Mouse (Mus musculus): Measurements from ENCODE around the gene Nps.

Nps gene

DNA sequence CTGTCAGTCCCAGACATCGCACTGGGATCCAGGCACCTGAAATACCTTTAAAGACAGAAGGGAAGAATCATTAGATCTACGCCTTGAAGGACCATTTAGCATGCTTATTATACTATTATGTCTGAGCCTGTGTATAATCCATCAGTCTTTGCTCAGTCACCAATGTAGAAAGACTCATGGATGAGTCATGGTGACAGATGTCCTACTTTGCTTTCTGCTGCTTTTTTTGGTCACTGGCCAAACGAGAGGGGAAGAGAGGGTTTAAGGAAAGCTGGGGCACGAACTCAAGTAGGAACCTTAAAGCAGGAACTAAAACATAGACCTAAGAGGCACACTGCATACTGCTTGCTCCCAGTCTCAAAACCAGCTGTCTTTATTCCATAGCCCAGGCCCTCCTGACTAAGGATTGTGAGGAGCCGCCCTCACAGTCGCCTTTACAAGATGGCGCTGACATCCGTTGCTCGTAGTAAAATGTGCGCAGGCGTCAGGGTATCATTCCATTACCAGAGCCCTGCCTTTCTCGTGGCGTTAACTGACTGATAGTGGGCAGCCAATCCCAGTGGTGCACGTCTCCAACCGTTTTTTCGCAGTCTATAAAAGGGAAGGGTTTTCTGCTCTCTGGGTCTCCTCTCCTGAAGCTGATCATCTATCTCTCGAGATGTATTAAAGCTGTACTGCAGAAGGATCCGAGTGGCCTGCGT is at the start of gene Nps:
Gene Nps, plus strand, starts transcription at position 651 of the 701 bp plus-strand sequence.
- in situ Hi-C loops (cut with MboI, MseI): loop anchor here (10.0 kb wide), 1 partner anchor 603 kb away; no protein-coding TSS in a partner anchor

DNA sequence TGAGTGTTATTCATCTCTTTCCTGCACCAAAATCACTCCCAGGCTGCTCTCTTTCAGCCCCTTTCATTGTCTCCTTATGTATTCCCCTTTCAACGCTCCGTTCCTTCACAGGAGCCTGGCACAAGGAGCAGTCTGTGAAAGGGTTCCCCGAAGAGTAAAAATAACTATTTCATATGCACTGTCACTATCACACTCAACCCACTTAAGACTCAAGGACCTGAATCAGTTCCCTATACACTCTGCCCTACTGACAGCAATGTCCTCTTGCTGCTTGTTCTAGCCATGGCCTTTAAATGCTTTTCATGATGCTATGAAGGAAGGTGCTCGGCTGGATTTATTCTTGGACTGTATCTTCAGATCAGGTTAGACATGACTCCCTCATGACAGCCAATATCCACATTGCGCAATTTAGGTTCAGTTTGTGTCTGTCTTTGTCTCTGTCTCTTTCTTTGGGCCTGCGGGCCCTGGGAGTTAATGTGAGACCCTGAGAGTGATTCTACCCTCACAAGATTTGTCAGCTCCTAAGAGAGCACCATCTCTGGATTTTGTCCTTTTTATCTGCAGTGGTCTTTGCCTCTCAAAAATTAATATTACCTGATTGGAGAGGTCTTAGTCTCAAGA is 49.4 kb upstream of the Nps start:
- in situ Hi-C loops (cut with MboI, MseI): no loop called here

DNA sequence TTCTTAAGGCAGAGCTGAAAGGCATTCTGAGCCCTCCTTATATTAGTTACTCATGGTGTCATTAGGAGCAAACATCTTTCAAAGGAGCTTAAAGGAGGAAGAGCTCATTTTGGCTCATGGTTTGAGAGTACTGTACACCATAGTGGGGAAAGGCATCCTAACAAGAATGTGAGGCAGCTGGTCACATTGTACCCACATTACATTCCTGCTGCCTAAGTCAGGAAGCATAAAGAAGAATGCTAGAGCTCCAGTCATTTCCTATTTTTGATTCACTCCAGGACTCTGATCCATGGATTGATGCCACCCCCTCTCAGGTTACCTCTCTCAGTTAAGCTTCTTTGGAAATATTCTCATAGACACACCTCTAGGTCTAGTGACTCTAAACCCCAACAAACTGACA is 48.2 kb upstream of the Nps start:
- in situ Hi-C loops (cut with MboI, MseI): no loop called here

DNA sequence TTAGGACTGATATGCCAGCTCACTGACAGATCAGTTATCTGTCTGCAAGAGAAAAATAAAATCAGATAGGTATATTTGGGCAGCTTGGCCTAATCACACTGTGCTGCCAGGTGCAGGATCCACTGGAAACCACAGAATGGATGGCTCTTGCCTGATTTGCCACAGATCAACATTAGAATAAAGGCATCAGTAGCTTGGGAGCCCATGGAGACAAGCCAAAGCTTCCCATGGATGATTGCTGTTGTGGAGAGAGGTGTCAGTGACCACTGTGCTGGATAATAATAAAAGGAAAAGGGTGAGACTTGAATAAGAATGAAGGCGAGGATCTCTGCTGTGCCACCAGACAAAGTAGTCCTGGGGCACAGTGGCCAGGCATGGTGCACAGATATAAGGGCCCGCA is 47.7 kb upstream of the Nps start:
- in situ Hi-C loops (cut with MboI, MseI): no loop called here

- in situ Hi-C loops (cut with MboI, MseI): no loop called here
These were observed 46.0 kb upstream of the Nps start for GRCm38 (mm10) chr7:135212505-135212904.

DNA sequence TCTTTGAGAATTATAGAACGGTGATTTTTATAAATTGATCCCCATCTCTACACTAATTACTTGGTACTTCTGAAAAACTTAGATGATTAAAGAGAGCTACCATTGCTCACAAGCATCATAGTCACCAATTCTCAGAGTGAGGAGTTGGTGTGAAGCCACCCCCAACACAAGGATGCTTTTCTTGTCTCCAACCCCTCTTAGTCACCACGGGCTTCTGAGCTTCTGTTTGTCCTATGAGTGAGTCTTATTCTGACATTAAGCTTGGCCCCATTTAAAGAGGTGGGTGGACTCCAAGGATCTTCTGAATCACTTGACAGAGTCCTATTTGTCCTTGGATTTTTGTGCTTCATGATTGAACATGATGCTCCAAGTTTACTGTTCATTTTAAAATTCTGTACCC is 37.0 kb upstream of the Nps start:
- in situ Hi-C loops (cut with MboI, MseI): no loop called here

- in situ Hi-C loops (cut with MboI, MseI): no loop called here
These were observed 32.5 kb upstream of the Nps start for GRCm38 (mm10) chr7:135226021-135226420.

GRCm38 (mm10) chr7:135237152-135237551 is 21.4 kb upstream of the Nps start:
- in situ Hi-C loops (cut with MboI, MseI): no loop called here

GRCm38 (mm10) chr7:135239441-135239840 is 19.1 kb upstream of the Nps start:
- in situ Hi-C loops (cut with MboI, MseI): no loop called here

DNA sequence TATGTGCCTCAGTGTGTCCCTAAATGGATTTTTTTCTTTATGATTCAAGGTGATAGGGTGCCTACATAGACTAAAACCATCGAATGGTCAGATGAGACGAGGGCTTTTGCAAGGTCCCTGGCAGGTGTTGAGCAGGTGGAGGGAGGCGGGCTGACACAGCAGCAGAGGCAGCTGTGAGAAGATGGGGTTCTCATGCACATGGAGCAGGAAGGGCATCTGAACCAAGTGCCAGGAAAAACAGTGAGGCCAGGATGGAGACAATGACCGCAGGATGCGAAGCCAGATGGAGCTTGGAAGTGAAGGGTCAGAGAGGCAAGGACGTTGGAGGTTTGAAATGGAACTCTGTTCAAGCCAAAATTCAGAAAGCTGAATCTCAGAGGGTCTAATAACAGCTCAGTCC is 18.5 kb upstream of the Nps start:
- in situ Hi-C loops (cut with MboI, MseI): no loop called here

GRCm38 (mm10) chr7:135240636-135241035 is 17.9 kb upstream of the Nps start:
- in situ Hi-C loops (cut with MboI, MseI): no loop called here

DNA sequence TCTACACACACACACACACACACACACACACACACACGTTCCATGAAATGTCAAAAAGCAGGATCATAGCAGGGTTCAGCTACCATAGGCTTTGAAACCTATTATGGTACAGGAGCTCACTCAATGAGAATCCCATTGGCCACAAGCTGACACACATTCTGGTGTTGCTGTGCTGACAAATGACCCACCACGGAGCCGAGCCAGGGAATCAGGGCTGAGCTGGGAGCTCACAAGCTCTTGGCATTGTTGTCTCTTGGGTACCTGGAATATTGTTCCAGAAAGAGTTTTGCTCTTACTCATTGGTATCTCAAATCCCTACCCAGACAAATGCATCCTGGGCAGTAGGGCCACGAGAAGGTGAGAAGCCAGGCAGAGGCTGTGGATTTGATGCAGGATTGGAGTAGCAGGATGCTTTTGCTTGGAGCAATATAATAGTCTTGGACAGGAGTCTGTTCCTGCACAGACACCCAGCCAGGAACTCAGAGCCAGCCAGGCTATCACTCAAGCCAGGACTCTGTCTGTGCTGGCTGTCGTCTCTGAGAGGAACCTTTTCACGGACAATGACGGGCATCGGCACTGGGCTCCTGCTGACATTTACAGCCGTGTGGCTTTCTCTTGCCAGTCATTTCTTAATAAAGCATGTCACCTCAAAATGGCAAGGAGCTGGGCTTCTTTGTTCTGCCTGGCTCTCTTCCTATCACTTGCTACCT is 14.2 kb upstream of the Nps start:
- in situ Hi-C loops (cut with MboI, MseI): no loop called here

GRCm38 (mm10) chr7:135246386-135246785 is 12.1 kb upstream of the Nps start:
- in situ Hi-C loops (cut with MboI, MseI): loop anchor here (5.0 kb wide), 1 partner anchor 759 kb away; no protein-coding TSS in a partner anchor

- in situ Hi-C loops (cut with MboI, MseI): loop anchor here (10.0 kb wide), 1 partner anchor 598 kb away; no protein-coding TSS in a partner anchor
These were observed 5.3 kb upstream of the Nps start for GRCm38 (mm10) chr7:135253249-135253648.

- in situ Hi-C loops (cut with MboI, MseI): loop anchor here (10.0 kb wide), 1 partner anchor 600 kb away; no protein-coding TSS in a partner anchor
These were observed 4.1 kb upstream of the Nps start for GRCm38 (mm10) chr7:135254423-135254822.

DNA sequence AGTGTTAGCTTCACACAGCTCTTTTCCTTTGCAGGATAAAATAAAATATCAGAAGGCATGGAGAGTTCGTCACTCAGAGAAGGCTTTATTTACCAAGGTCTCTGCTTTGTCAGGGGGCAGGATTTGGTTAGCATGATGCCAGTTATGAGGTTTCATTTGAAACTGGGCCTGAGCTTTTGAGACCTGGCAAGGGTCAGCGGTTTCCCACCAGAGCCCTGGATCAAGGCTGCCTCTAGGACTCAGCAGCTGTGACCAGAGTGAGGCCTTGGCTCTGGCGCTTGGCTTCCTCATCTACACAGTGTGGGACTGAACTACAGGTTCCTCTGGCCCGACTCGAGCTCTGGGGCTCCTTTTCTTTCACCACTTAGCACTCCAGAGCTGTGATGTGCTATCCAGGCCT is 12.5 kb downstream of the Nps start:
- in situ Hi-C loops (cut with MboI, MseI): no loop called here

GRCm38 (mm10) chr7:135283212-135283611 is 24.7 kb downstream of the Nps start:
- in situ Hi-C loops (cut with MboI, MseI): no loop called here

GRCm38 (mm10) chr7:135289976-135290375 is 31.5 kb downstream of the Nps start:
- in situ Hi-C loops (cut with MboI, MseI): no loop called here

- in situ Hi-C loops (cut with MboI, MseI): no loop called here
These were observed 33.2 kb downstream of the Nps start for GRCm38 (mm10) chr7:135291646-135292236.

DNA sequence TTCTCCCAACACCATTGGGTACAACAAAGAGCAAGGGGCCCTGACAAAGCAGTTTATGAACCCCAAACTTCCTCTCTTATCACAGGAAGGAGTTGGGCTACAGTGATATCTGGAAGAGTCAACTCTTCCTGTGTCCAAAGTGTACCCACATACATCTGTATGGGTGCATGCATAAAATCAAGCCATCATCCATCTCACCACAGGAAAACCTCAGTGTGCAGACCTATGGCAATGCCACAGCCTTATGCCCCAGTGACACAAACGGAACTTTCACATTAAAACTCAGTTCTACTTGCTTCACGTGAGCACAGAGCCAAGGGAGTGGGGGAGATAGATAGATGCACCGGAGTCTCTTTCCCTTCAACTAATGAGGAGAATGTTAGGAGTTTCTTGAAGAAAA is 36.0 kb downstream of the Nps start:
- in situ Hi-C loops (cut with MboI, MseI): no loop called here

- in situ Hi-C loops (cut with MboI, MseI): no loop called here
These were observed 46.0 kb downstream of the Nps start for GRCm38 (mm10) chr7:135304496-135304895.
